Mouse (Mus musculus): ENCODE measurements around the gene Ramac. TPM values are rescaled to one million over a fixed set of nuclear protein-coding genes. Genes with fewer than 3 reads are reported as not detected.

Gene Ramac
- polyA plus RNA-seq, 1 experiment from 2014 or later = 151 TPM

Other genes starting within 250 kb of the Ramac start
- gene Fsd2, start 196.0 kb upstream of the Ramac start, polyA plus RNA-seq (2014; fragmentation: Nextera tagmentation; extraction: Ambion mirVana) = 0.07 and 0.20 TPM in 2 replicates
- gene Whamm, start 191.7 kb upstream of the Ramac start, polyA plus RNA-seq (2014; fragmentation: Nextera tagmentation; extraction: Ambion mirVana) = 9.9 and 10.1 TPM in 2 replicates
- 19.1 and 21.7 TPM in 2 replicates for gene Homer2, start 55.4 kb upstream of the Ramac start, polyA plus RNA-seq (2014; fragmentation: Nextera tagmentation; extraction: Ambion mirVana)
- 48.8 and 57.5 TPM in 2 replicates for gene 3110040N11Rik, start 26.6 kb downstream of the Ramac start, polyA plus RNA-seq (2014; fragmentation: Nextera tagmentation; extraction: Ambion mirVana)
- 87.9 and 134 TPM in 2 replicates for gene Btbd1, start 66.5 kb downstream of the Ramac start, polyA plus RNA-seq (2014; fragmentation: Nextera tagmentation; extraction: Ambion mirVana)
- gene Gm10160, start 92.9 kb downstream of the Ramac start, polyA plus RNA-seq (2014; fragmentation: Nextera tagmentation; extraction: Ambion mirVana) = not detected in 2 replicates
- 6.7 and 10.9 TPM in 2 replicates for gene Tm6sf1, start 96.1 kb downstream of the Ramac start, polyA plus RNA-seq (2014; fragmentation: Nextera tagmentation; extraction: Ambion mirVana)
- gene Hdgfl3, start 171.5 kb downstream of the Ramac start, polyA plus RNA-seq (2014; fragmentation: Nextera tagmentation; extraction: Ambion mirVana) = 99.2 and 99.4 TPM in 2 replicates
- 0.27 and 0.30 TPM in 2 replicates for gene Bnc1, start 229.4 kb downstream of the Ramac start, polyA plus RNA-seq (2014; fragmentation: Nextera tagmentation; extraction: Ambion mirVana)